Mouse (Mus musculus): Measurements from ENCODE around the gene Cpsf3. TPM values are rescaled to one million over a fixed set of nuclear protein-coding genes. Genes with fewer than 3 reads are reported as not detected.

Cpsf3 gene
- polyA plus RNA-seq, 1 experiment, result 55.8 TPM

DNA sequence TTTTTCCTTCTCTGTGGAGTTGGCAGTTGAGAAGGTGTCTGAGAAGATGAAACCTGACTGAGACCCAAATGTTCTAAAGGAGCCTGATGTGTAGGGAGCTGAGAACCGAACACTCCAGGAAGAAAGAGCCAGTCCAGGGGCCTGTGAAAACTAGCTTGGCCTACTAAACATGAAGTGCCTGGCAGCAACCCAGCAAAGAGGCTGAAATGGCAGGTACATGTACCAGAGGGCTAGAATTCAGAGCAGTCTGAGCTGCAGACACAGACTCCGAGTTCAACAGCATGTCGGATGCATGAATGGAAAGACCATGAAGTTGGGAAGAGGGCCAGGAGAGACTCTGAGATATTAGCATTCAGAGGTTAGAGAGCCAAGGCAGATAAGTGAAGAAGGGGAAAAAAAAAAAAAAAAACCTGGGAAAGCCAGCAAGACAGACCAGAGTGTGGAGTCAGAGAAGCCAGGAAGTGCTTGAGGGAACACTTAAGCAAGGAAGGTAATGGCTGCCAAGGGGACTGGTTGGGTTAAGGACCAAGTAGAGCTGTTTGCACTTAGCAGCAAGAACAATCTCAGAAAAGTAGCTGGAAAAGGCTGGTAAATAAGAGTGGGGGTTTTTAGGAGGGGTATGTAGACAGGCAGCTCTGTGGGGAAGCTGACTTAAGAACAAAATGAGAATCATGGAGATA lies 3.7 kb downstream of the Cpsf3 start:
- Histone ChIP-seq H3K27ac (ENCODE audit: insufficient read depth, low read length) (no peak overlapping the region), H3K4me1 (ENCODE audit: control insufficient read depth, insufficient read depth, low read length) (peaks cover 3% of the 10 kb centered on the region), H3K4me3 (ENCODE audit: insufficient read depth, low read length) (no peak overlapping the region)
- TF ChIP-seq POLR2A (IDR thresholded peaks at IDR 0.05; ENCODE audit: low read depth, low read length) (no peak), CTCF (IDR thresholded peaks at IDR 0.05; ENCODE audit: borderline replicate concordance, insufficient read depth, low read length) (no peak)

DNA sequence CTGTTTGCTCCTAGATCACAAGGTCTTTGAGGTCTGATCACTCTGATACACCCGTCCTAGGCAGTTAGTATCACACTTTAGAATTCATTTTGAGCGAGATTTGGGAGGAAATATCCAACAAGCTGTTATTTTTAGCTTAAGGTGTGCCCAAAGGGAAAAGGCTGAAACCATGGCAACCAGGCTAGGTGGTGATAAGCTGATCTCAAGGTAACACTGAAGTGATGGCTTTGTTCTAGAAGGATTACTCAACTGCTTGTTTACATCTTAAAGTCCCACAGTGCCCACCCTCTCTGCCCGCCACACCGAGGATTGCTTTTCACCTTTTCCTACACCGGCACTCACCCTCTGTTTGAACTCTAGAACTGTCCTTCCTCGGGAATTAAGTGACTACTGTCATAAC lies 4.5 kb downstream of the Cpsf3 start:
- Histone ChIP-seq H3K4me3 (ENCODE audit: insufficient read depth, low read length) (no peak overlapping the region), H3K27ac (ENCODE audit: insufficient read depth, low read length) (no peak overlapping the region), H3K4me1 (ENCODE audit: control insufficient read depth, insufficient read depth, low read length) (peaks cover 3% of the 10 kb centered on the region)
- TF ChIP-seq POLR2A (IDR thresholded peaks at IDR 0.05; ENCODE audit: low read depth, low read length), result no peak
- TF ChIP-seq CTCF (IDR thresholded peaks at IDR 0.05; ENCODE audit: borderline replicate concordance, insufficient read depth, low read length), result no peak

DNA sequence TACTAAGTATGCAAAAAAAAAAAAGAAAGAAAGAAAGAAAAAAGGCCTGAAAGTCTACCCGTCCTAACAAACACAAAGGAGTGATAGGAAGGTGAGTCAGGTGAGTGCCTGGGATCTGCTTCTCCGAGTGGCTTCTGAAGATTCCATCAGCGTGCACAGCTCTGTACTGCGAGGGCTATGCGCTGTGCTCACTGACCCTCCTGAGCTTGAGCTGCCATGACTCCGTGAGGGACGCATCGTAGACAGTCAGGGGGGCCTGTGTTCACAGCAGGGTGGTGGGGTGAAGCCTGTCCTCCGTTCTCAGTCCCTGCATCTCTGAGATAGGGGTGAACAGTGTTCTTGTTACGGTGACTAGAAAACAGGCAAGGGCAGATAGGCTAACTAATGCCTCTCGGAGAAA lies 13.7 kb downstream of the Cpsf3 start:
- Histone ChIP-seq H3K27ac (ENCODE audit: insufficient read depth, low read length) (no peak overlapping the region), H3K4me3 (ENCODE audit: insufficient read depth, low read length) (no peak overlapping the region), H3K4me1 (ENCODE audit: control insufficient read depth, insufficient read depth, low read length) (no peaks in the 10 kb centered on the region)
- TF ChIP-seq POLR2A (IDR thresholded peaks at IDR 0.05; ENCODE audit: low read depth, low read length), result no peak
- no peak for TF ChIP-seq CTCF (IDR thresholded peaks at IDR 0.05; ENCODE audit: borderline replicate concordance, insufficient read depth, low read length)

DNA sequence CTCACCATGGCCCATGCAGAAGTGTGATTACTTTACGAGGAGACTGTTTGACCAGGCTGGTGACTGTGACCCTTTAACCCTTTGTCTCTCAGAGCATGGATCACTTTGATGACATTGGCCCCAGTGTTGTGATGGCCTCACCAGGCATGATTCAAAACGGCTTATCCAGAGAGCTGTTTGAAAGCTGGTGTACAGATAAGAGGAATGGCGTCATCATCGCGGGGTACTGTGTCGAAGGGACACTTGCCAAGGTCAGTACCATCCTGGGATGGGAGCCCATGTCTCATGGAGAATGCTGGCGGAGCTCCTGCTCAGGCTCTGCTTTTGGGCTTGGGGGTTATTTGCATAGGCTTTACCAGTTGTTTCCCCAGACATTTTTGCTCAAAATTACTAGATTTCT lies 16.1 kb downstream of the Cpsf3 start:
- TF ChIP-seq CTCF (IDR thresholded peaks at IDR 0.05; ENCODE audit: borderline replicate concordance, insufficient read depth, low read length), result no peak
- no peak for TF ChIP-seq POLR2A (IDR thresholded peaks at IDR 0.05; ENCODE audit: low read depth, low read length)
- Histone ChIP-seq H3K4me1 (ENCODE audit: control insufficient read depth, insufficient read depth, low read length) (no peaks in the 10 kb centered on the region), H3K4me3 (ENCODE audit: insufficient read depth, low read length) (no peak overlapping the region), H3K27ac (ENCODE audit: insufficient read depth, low read length) (no peak overlapping the region)

DNA sequence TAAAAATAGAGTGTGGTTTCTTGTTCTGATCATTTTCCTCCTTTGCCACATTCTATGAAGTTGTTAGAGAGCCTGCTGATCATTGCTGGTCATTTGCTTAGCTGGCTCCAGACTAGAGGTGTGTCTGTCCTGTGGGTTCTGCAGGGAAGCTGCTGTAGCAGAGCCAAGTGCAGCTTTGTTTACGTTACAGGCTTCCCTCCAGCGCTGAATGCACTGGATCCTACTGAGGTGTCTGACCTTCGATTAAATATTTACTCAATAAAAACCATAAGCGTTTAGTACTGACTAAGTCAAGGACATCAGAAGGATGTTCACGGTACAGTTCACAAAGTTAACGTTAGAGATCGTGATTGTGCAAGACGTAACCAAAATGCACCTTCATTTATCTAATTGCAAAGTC lies 16.7 kb downstream of the Cpsf3 start:
- TF ChIP-seq POLR2A (IDR thresholded peaks at IDR 0.05; ENCODE audit: low read depth, low read length) (no peak), CTCF (IDR thresholded peaks at IDR 0.05; ENCODE audit: borderline replicate concordance, insufficient read depth, low read length) (no peak)
- H3K4me1 ChIP-seq (ENCODE audit: control insufficient read depth, insufficient read depth, low read length), result no peaks in the 10 kb centered on the region
- H3K4me3 ChIP-seq (ENCODE audit: insufficient read depth, low read length), result no peak overlapping the region
- H3K27ac ChIP-seq (ENCODE audit: insufficient read depth, low read length), result no peak overlapping the region

DNA sequence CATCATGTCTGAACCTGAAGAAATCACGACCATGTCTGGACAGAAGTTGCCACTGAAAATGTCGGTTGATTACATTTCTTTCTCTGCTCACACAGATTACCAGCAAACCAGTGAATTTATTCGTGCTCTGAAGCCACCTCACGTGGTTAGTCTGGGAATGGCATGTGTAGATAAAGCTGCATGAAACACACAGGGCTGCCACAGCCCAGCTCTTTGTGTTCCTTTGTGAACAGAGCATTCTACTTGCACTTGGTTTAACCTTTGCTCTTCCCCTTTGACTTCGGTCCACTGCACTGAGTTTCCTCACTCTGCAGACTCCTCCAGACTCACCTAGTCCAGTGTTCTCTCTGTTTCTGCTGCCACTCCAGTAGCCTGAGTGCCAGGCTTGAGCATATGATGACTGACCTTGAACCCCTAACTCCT lies 17.2 kb downstream of the Cpsf3 start:
- H3K4me1 ChIP-seq (ENCODE audit: control insufficient read depth, insufficient read depth, low read length), result no peaks in the 10 kb centered on the region
- no peak overlapping the region for H3K27ac ChIP-seq (ENCODE audit: insufficient read depth, low read length)
- TF ChIP-seq CTCF (IDR thresholded peaks at IDR 0.05; ENCODE audit: borderline replicate concordance, insufficient read depth, low read length) (no peak), POLR2A (IDR thresholded peaks at IDR 0.05; ENCODE audit: low read depth, low read length) (no peak)
- H3K4me3 ChIP-seq (ENCODE audit: insufficient read depth, low read length), result no peak overlapping the region

DNA sequence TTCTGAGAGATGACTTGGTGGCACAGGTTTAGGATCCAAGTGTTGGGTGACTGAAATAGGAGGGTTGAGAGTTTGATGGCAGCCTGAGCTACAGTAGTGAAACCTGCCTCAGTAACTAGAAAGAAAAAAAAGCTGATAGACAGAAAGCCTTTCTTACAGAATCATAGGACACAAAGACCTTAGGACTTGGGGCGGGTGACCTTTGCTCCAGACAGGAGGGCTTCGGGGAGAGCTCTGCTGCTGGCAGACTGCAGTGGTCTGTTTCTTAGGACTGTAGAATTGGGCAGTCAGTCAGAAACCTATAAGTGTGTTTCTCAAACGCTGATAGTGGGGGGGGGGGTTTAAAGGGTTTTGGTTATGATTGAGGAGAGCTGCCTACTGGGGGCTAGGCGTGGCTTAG lies 20.6 kb downstream of the Cpsf3 start:
- TF ChIP-seq POLR2A (IDR thresholded peaks at IDR 0.05; ENCODE audit: low read depth, low read length) (no peak), CTCF (IDR thresholded peaks at IDR 0.05; ENCODE audit: borderline replicate concordance, insufficient read depth, low read length) (no peak)
- Histone ChIP-seq H3K27ac (ENCODE audit: insufficient read depth, low read length) (no peak overlapping the region), H3K4me3 (ENCODE audit: insufficient read depth, low read length) (no peak overlapping the region), H3K4me1 (ENCODE audit: control insufficient read depth, insufficient read depth, low read length) (no peaks in the 10 kb centered on the region)

DNA sequence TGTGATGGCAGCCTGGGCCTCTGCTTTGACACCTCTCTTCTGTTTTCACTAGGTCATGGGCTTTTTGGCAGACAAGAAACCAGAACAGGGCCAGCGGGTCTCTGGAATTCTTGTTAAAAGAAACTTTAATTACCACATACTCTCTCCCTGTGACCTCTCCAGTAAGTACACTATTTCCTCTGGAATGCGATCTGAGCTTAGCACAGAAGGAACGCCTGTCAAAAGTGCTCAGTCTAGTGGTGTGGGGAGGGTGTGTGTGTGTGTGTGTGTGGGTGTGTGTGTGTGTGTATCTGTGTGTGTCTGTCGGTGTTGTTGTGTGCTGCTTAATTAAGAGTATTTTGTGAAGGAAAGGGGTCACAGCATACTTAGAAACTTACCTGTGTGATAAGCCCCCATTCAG lies 21.5 kb downstream of the Cpsf3 start:
- Histone ChIP-seq H3K4me3 (ENCODE audit: insufficient read depth, low read length) (no peak overlapping the region), H3K4me1 (ENCODE audit: control insufficient read depth, insufficient read depth, low read length) (no peaks in the 10 kb centered on the region), H3K27ac (ENCODE audit: insufficient read depth, low read length) (no peak overlapping the region)
- TF ChIP-seq CTCF (IDR thresholded peaks at IDR 0.05; ENCODE audit: borderline replicate concordance, insufficient read depth, low read length) (no peak), POLR2A (IDR thresholded peaks at IDR 0.05; ENCODE audit: low read depth, low read length) (no peak)

DNA sequence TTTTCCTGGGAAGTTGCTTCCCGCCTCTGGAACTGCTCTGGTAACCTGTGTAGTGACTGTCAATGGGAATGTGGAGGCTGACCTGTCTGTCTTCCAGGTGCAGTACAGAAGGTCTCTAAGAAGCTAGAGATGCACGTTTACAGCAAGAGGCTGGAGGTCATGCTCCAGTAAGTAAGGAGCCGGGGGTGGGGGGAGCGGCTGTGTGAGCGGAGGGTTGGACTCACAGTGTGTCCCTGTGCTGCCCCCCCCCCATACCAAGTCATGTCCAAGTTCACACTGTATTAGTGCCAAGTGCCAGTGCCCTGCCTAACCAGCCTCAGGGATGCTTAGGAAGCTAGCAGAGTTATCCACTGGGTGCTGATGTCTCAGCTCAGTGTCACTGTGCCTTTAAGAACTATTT lies 27.0 kb downstream of the Cpsf3 start:
- H3K4me1 ChIP-seq (ENCODE audit: control insufficient read depth, insufficient read depth, low read length), result peaks cover 2% of the 10 kb centered on the region; the same call in 1 of the 2 replicates
- H3K4me3 ChIP-seq (ENCODE audit: insufficient read depth, low read length), result no peak overlapping the region
- no peak for TF ChIP-seq CTCF (IDR thresholded peaks at IDR 0.05; ENCODE audit: borderline replicate concordance, insufficient read depth, low read length)
- no peak for TF ChIP-seq POLR2A (IDR thresholded peaks at IDR 0.05; ENCODE audit: low read depth, low read length)
- H3K27ac ChIP-seq (ENCODE audit: insufficient read depth, low read length), result no peak overlapping the region

DNA sequence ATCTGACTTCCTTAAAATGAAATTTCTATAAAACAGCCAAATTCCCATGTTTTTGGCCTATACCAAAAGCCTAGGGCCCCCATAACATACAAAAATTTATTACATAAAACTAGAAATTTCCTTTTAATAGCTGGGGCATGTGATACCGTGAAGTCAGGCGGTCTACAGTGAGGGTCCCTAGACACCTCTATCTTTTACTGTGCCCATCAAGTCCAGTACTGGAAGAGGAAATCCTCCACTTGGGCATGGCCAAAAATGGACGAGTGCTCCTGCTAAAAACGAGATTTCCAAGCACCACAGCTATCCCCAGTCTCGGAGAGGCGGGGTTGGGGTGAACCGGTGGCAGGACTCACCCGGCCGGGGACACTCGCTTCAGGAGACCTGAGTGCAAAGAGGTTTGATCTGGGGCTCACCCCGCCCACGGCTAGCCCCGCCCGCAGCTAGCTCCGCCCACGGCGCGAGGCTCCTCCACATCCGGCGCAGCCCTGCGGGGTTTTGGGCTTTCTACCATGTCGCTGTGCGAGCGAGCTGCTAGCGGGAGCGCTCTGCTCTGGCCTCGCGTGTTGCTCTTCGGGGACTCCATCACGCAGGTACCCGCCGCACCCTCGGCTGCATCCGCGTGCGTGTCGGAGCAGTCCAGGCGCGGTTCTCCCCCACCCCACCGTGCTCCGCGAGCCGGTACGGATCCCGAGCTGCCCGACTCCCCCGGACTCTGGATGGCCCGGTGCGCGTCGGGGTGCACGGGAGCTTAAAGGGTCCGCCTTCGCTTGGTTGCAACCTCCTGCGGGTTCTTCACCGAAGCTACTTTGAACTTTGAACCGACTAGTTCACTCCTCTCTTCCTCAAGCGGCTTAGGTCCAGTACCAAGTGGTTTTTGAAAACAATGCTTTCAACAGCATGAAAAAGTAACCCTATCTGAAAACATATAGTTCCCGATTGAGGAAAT lies 31.0 kb downstream of the Cpsf3 start, which contains the start of gene Iah1:
Iah1 (plus strand) TSS at position 467 of the 946 bp plus-strand sequence.
- H3K4me3 ChIP-seq (ENCODE audit: insufficient read depth, low read length), result peak within 1 kb of the TSS; percentile 85
- peak within 1 kb of the TSS; percentile 73 for H3K27ac ChIP-seq (ENCODE audit: insufficient read depth, low read length)
- H3K4me1 ChIP-seq (ENCODE audit: control insufficient read depth, insufficient read depth, low read length), result peaks cover 5% of the 10 kb centered on the region; the same call in 1 of the 2 replicates
- peak; percentile 97 for TF ChIP-seq POLR2A (IDR thresholded peaks at IDR 0.05; ENCODE audit: low read depth, low read length)
- TF ChIP-seq CTCF (IDR thresholded peaks at IDR 0.05; ENCODE audit: borderline replicate concordance, insufficient read depth, low read length), result no peak

Data from embryonic fibroblast, embryonic 13.5 days (primary cell).